Comparison of ENCODE assay signal across 9 mouse cellular contexts in the genomic region with DNA sequence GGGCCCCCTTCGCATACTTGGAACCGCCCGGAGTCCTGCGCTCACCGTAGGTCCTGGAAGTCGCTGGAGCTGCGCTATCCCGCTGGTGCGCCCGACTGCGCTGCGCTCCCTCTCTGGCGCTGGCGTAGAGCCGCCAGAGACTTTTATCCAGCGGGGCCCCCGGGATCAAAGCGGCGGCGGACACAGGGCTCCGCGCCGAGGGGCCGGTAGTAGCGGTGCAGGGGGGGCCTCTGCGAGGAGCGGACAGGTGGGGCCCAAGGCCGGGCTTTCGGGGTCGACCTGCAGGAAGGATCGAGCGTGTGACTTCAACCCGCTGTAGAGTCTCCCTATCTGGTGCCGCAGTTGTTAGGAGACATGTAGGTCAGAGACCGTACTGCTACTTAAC. TPM values are rescaled to one million over a fixed set of nuclear protein-coding genes. Genes with fewer than 3 reads are reported as not detected.
DNase-seq lines count a peak whose midpoint lies in the region; ATAC-seq and TF ChIP-seq lines count a peak whose summit lies in the region.
"Had no signal": no experiment of that assay in that cellular context is flagged by ENCODE, and none has a peak within 500 bp of the region (broad histone marks: within the 10 kb centered on the region; RNA-seq: fewer than 3 reads in every experiment).

Gene Notum, minus strand, starts transcription at position 100 of the 385 bp plus-strand sequence.

- H3K27me3 ChIP-seq in heart, embryonic 14.5 days (ENCODE audit: control insufficient read depth, insufficient read depth, low read length) = peaks cover 70% of the 10 kb centered on the region
- H3K27me3 ChIP-seq in ES-Bruce4 (ENCODE audit: control insufficient read depth, insufficient read depth, low read length, poor library complexity, severe bottlenecking) = peaks cover 3% of the 10 kb centered on the region; the same call in 1 of the 2 replicates
- H3K27me3 ChIP-seq in forebrain, embryonic 14.5 days (replicated peaks; ENCODE audit: control insufficient read depth, insufficient read depth, low read length) = peaks cover 71% of the 10 kb centered on the region
- peaks cover 80% of the 10 kb centered on the region for H3K27me3 ChIP-seq in liver, embryonic 16.5 days (ENCODE audit: control insufficient read depth, insufficient read depth, low read depth, low read length)

- H3K9me3 ChIP-seq in heart, embryonic 14.5 days (ENCODE audit: control insufficient read depth, low read length) = no peaks in the 10 kb centered on the region
- H3K9me3 ChIP-seq in ES-Bruce4 (replicated peaks; ENCODE audit: control insufficient read depth, insufficient read depth, low read length, poor library complexity, severe bottlenecking) = no peaks in the 10 kb centered on the region
- no peaks in the 10 kb centered on the region for H3K9me3 ChIP-seq in forebrain, embryonic 14.5 days (replicated peaks; ENCODE audit: control insufficient read depth, low read length)
- no peaks in the 10 kb centered on the region for H3K9me3 ChIP-seq in liver, embryonic 16.5 days (replicated peaks; ENCODE audit: control insufficient read depth, low read length)

- TF ChIP-seq EP300 in ES-Bruce4 (IDR thresholded peaks at IDR 0.05; ENCODE audit: insufficient read depth, low read depth, low read length) = no peak

- peaks cover 7 to 28% of the 10 kb centered on the region in 2 experiments for H3K4me1 ChIP-seq in heart, embryonic 14.5 days (ENCODE audit: control insufficient read depth in 2 of 2, insufficient read depth in 2 of 2, low read length in 2 of 2)
- peaks cover 2% of the 10 kb centered on the region for H3K4me1 ChIP-seq in ES-Bruce4 (ENCODE audit: control insufficient read depth, insufficient read depth, low read length)
- no peaks in the 10 kb centered on the region for H3K4me1 ChIP-seq in forebrain, embryonic 14.5 days (ENCODE audit: control insufficient read depth, insufficient read depth, low read length)
- H3K4me1 ChIP-seq in liver, embryonic 16.5 days (ENCODE audit: control insufficient read depth, low read depth, low read length) = peaks cover 13% of the 10 kb centered on the region

- H3K9ac ChIP-seq in heart, embryonic 14.5 days (ENCODE audit: low read length) = peak within 1 kb of the TSS; percentile 57
- H3K9ac ChIP-seq in ES-Bruce4 (ENCODE audit: low read depth, poor library complexity, severe bottlenecking) = peak within 1 kb of the TSS; percentile 78
- H3K9ac ChIP-seq in forebrain, embryonic 14.5 days (ENCODE audit: low read length) = peak within 1 kb of the TSS; percentile 32; the same call in 1 of the 2 replicates
- no peak within 1 kb of the TSS for H3K9ac ChIP-seq in liver, embryonic 16.5 days (ENCODE audit: low read depth, low read length)

- peak within 1 kb of the TSS; percentile 43 to 45 for H3K4me3 ChIP-seq in heart, embryonic 14.5 days (ENCODE audit: control insufficient read depth in 1 of 2, insufficient read depth in 1 of 2, low read depth in 1 of 2, low read length in 2 of 2)
- peak within 1 kb of the TSS; percentile 87 for H3K4me3 ChIP-seq in ES-Bruce4 (ENCODE audit: low read depth, low read length)
- peak within 1 kb of the TSS; percentile 34 for H3K4me3 ChIP-seq in forebrain, embryonic 14.5 days (ENCODE audit: low read depth, low read length)
- H3K4me3 ChIP-seq in liver, embryonic 16.5 days (ENCODE audit: low read depth, low read length) = peak within 1 kb of the TSS; percentile 27

- ATAC-seq in heart, embryonic 14.5 days (ENCODE audit: insufficient number of reproducible peaks, insufficient read depth, low FRiP score, low read depth) = no peak
- peak; percentile 42; the same call in 1 of the 2 replicates for ATAC-seq in forebrain, embryonic 14.5 days
- ATAC-seq in liver, embryonic 16.5 days (ENCODE audit: low read depth) = no peak

- WGBS in heart, embryonic 14.5 days = 0% methylated on average over 35 of the region's 35 CpGs
- 1% methylated on average over 34 of the region's 35 CpGs for WGBS in forebrain, embryonic 14.5 days
- WGBS in liver, embryonic 16.5 days (ENCODE audit: insufficient replicate concordance) = 2% methylated on average over 35 of the region's 35 CpGs

- DNase-seq in heart, adult 18-20 months = no peak
- no peak for DNase-seq in forebrain, embryonic 14.5 days (ENCODE audit: low spot score)
- DNase-seq in gastrocnemius, adult 8-10 months (ENCODE audit: low spot score in 2 of 2) = no peak
- DNase-seq in left cerebral cortex, postnatal 14 days (ENCODE audit: low spot score in 2 of 2) = no peak
- no peak for DNase-seq in urinary bladder, postnatal 25 days (ENCODE audit: low spot score)

- no peak for TF ChIP-seq POLR2A in ES-Bruce4 (IDR thresholded peaks at IDR 0.05; ENCODE audit: insufficient read depth, low read length)

- H3K27ac ChIP-seq in heart, embryonic 14.5 days (replicated peaks in 1 of 2; ENCODE audit: control insufficient read depth in 1 of 2, insufficient read depth in 1 of 2, low read depth in 2 of 2, low read length in 2 of 2) = no peak within 1 kb of the TSS
- H3K27ac ChIP-seq in ES-Bruce4 (ENCODE audit: insufficient read depth, low read length) = no peak within 1 kb of the TSS
- H3K27ac ChIP-seq in forebrain, embryonic 14.5 days (ENCODE audit: low read depth, low read length) = no peak within 1 kb of the TSS
- H3K27ac ChIP-seq in liver, embryonic 16.5 days (ENCODE audit: low read length) = no peak within 1 kb of the TSS

- no peak for TF ChIP-seq CTCF in ES-Bruce4 (IDR thresholded peaks at IDR 0.05; ENCODE audit: low read depth, low read length)

- H3K4me2 ChIP-seq in heart, embryonic 14.5 days (ENCODE audit: low read length) = peak within 1 kb of the TSS; percentile 82
- peak within 1 kb of the TSS; percentile 57 for H3K4me2 ChIP-seq in forebrain, embryonic 14.5 days (ENCODE audit: low read length)
- peak within 1 kb of the TSS; percentile 46 for H3K4me2 ChIP-seq in liver, embryonic 16.5 days (ENCODE audit: low read depth, low read length)

- intact Hi-C loops in left cerebral cortex, postnatal 14 days (cut with DNase I) = no loop called here

- H3K36me3 ChIP-seq in heart, embryonic 14.5 days (ENCODE audit: control insufficient read depth, insufficient read depth, low read length) = no peaks in the 10 kb centered on the region
- no peaks in the 10 kb centered on the region for H3K36me3 ChIP-seq in ES-Bruce4 (ENCODE audit: control insufficient read depth, insufficient read depth, low read length, poor library complexity, severe bottlenecking)
- no peaks in the 10 kb centered on the region for H3K36me3 ChIP-seq in forebrain, embryonic 14.5 days (ENCODE audit: control insufficient read depth, insufficient read depth, low read length)
- no peaks in the 10 kb centered on the region for H3K36me3 ChIP-seq in liver, embryonic 16.5 days (ENCODE audit: control insufficient read depth, insufficient read depth)
- H3K36me3 ChIP-seq: G1E had no signal

RNA-seq across cellular contexts. Expression of gene Notum, which starts in this region (rescaled TPM):
- polyA plus RNA-seq in heart, embryonic 14.5 days (2014; fragmentation: Nextera tagmentation; extraction: Ambion mirVana) = 1.1 and 1.6 TPM in 2 replicates
- under 1 TPM in 1 of 2 experiments, not detected in 1; 0.33 TPM for total RNA-seq in heart, adult 18-20 months (2021)
- polyA plus RNA-seq in ES-Bruce4 (2011; ENCODE audit: insufficient read depth, insufficient read length, low read depth, missing spikeins) = 2.3 and 5.1 TPM in 2 replicates
- polyA plus RNA-seq in forebrain, embryonic 14.5 days (2014; fragmentation: Nextera tagmentation; extraction: Ambion mirVana) = 0.36 and 0.61 TPM in 2 replicates
- polyA plus RNA-seq in liver, embryonic 16.5 days (2015; fragmentation: Nextera tagmentation; extraction: Ambion mirVana) = 0.15 and 0.20 TPM in 2 replicates
- total RNA-seq in gastrocnemius, adult 8-10 months (2022) = under 1 TPM in 1 of 4 experiments, not detected in 3; 0.22 TPM
- 1 to 10 TPM; 5.7 to 8.9 TPM for total RNA-seq in left cerebral cortex, postnatal 14 days (2021)
- polyA plus RNA-seq: G1E had no signal

Comparison
In these comparisons a context has a peak if more than half of its experiments do, and no peak if none do; other contexts are left out.
1. RNA of gene Notum (total RNA-seq): 5.7 to 8.9 TPM in left cerebral cortex, postnatal 14 days; 0.33 TPM in heart, adult 18-20 months and 0.22 TPM in gastrocnemius, adult 8-10 months; every median in the first group is over 4 times any median in the second.
2. Peak in ATAC-seq, H3K4me3 ChIP-seq, H3K9ac ChIP-seq and H3K4me2 ChIP-seq in forebrain, embryonic 14.5 days; RNA of the gene not detected or under 1 TPM.
3. H3K4me3 ChIP-seq: peak in every context shown above with its lines; median percentile 87 in ES-Bruce4; 44 in heart, embryonic 14.5 days; 34 in forebrain, embryonic 14.5 days; 27 in liver, embryonic 16.5 days.
4. Peak in every context shown above with its lines, with median percentiles within 50 percentile points of each other: H3K4me2 ChIP-seq.